Mouse (Mus musculus): ENCODE results near the gene Pde6c. TPM values are rescaled to one million over a fixed set of nuclear protein-coding genes. Genes with fewer than 3 reads are reported as not detected.
A peak's percentile ranks its signal among the peaks of the same experiment; 100 is the strongest.

The Pde6c gene
- total RNA-seq, 4 experiments from 2014 or later: not detected

GRCm38 (mm10) chr19:38143540-38144271, 11.1 kb downstream of the Pde6c start:
- no peak for DNase-seq

DNA sequence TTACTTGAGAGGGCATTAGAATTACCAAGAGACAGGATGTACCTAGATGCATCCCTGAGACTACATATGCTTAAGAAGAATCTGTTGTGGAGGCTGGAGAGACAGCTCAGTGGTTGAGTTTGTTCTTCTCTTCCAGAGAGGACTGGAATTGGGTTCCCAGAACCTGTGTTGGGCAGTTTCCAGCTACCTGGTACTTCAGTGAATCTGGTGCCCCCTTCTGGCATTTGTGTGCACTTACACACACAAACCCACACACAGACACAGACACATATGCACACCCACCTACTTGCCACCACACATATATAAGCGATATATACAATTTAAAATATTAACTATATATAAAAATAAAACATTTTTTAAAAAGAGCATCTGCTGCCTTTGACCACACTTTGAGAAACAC, 23.7 kb downstream of the Pde6c start:
- no peak for DNase-seq

DNA sequence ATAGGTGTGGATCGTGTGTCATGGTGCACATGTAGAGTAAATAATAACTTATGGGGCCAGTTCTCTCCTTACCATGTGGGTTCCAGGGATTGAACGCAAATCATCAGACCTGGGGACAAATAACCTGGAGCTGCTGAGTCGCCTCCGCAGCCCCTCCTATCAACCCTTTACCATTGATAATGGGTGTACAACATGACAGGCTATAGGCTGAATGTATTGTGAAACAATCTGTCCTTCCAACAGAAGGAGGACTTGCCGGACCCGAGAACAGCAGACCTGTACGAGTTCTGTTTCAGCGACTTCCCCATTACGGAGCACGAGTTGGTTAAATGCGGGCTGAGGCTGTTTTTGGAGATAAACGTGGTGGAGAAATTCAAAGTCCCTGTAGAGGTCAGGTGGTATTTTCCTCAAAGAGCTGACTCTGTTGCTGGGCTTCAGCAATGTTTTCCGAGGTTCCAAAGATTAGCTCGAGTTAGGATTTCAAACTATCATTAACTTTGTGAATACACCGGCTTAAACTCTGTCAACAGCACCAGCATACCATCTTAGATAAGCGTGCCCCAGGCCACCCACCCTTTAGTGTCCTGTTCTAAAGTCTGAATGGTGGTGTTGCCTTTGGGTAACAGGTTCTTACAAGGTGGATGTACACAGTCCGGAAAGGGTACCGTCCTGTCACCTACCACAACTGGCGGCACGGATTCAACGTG, 29.2 kb downstream of the Pde6c start:
- no peak for DNase-seq

DNA sequence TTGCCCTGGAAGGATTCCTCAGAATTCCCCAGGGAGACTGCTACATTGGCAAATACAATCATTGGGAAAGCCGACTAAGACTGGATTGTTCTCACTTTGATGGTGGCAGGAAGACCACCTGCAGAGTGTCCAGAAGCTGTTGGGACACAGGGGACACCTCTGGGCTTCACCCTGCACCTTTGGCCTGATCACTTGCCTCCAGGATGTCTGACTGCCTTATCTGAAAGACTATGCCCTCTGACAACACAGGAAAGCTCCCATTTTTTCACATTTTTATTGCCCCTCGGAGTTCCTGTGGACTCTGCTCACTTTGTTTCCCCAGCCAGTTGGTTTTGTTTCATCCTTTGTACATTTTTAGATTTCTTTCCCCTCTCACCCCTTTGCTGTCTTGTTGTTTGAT, 32.1 kb downstream of the Pde6c start:
- no peak for DNase-seq

DNA sequence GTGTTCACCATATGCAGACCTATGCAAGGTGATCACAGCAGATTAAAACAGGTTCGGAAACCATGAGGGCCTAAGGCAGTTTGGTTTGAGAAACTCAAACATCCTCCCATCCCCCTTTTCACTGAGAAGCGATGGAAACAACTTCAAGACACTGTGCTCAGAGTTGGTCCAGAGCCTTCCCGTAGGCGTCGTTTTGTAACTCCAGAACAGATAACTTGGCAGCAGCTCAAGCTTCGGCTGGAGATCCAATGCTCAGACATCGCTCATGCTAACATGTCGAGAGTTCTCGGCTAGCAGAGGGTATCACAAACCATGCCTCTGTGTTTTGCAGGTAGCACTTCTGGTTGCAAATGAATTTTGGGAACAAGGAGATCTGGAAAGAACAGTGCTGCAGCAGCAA, 47.1 kb downstream of the Pde6c start:
- DNase-seq: no peak

GRCm38 (mm10) chr19:38186631-38187344, 54.2 kb downstream of the Pde6c start:
- no peak for DNase-seq

- no peak for DNase-seq
These were observed 54.7 kb downstream of the Pde6c start for GRCm38 (mm10) chr19:38187345-38187680.

DNA sequence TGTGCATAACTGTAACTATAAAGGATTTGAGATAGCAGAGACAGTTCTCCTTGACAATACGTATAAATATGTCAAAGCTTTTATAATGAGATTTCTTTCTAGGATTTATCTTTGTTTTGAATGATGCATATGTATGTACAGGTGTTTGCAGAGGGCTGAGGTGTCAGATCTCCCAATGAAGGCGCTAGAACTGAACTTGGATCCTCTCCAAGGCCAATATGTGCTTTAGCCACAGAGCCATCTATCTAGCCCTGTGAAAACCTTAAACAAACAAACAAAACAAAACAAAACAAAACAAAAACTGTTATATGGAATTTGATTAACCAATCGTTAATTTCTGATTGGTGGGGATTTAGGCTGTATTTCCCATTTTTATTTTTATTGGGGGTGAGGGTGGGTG, 58.0 kb downstream of the Pde6c start:
- DNase-seq: no peak

GRCm38 (mm10) chr19:38191446-38191845, 58.9 kb downstream of the Pde6c start:
- DNase-seq: no peak

- DNase-seq: no peak
These were observed 62.7 kb downstream of the Pde6c start for GRCm38 (mm10) chr19:38195245-38195644.

- DNase-seq: no peak
These were observed 66.2 kb downstream of the Pde6c start for GRCm38 (mm10) chr19:38198731-38199130.

GRCm38 (mm10) chr19:38206669-38207068, 74.1 kb downstream of the Pde6c start:
- DNase-seq: no peak

GRCm38 (mm10) chr19:38217696-38218095, 85.1 kb downstream of the Pde6c start:
- no peak for DNase-seq

DNA sequence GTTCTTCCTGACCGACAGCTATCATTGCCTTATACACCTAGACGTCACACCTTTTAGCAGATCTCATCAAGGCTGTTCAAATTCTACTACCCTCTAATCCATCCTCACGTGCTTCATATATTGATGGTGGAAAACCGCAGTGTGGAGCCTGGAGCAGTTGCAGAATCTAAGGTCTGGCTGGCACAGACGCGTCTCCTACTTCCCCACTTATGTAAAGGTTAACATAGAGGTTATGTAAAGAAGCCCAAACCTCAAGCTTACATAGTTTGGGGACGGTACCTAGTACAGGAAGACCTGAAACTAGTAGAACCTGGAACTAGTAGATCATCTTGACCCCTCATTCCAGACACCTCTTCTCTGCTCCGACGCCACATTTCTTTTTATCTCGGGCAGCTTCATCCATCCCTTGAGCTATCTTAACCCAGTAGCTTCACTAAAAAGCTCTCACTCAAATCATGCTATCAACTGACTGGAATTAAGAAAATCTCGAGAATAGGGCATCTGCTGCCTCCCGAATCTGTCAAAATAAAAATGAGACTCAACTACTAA, 90.8 kb downstream of the Pde6c start:
- DNase-seq: no peak

DNA sequence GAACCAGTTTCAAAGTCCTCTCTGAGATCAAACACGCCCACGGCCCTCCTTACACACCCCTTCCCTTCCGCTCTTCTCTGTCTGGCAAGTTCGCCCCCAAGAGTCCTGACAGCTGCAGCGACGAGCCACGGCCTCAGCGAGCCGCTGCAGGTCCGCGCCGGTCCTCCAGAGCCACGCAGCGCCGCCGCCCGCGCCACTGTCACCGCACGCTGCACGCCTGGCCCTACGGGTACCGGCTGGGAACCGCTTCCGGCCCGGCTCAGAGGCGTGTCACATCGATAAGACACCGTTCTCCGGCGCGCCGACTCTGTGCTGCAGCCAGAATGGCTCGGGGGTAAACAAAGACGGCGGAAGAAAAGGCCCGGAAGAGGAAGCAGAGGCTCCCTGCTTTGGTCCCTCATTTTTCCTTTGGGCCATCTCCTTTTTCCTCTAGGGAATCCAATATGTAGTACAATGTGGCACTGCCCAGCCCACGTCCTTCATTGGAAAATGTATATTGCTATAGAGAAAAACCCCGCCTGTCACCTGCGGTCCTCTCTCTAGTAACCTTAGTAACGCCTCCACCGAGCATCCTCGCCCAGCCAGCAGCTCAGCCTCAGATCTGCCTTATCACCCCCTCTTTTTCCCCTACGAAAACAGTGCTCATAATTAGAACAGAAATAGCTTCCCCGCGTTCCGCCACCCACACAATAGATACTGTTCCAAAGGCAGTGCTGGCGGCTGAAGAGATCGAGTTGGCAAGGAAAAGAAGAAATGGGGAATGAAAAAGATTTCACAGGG, 91.5 kb downstream of the Pde6c start, which contains the start of gene Fra10ac1:
Fra10ac1 (minus strand) TSS at position 252 of the 780 bp plus-strand sequence.
- peak; percentile 84 for DNase-seq

GRCm38 (mm10) chr19:38224685-38225060, 92.1 kb downstream of the Pde6c start:
- no peak for DNase-seq

DNA sequence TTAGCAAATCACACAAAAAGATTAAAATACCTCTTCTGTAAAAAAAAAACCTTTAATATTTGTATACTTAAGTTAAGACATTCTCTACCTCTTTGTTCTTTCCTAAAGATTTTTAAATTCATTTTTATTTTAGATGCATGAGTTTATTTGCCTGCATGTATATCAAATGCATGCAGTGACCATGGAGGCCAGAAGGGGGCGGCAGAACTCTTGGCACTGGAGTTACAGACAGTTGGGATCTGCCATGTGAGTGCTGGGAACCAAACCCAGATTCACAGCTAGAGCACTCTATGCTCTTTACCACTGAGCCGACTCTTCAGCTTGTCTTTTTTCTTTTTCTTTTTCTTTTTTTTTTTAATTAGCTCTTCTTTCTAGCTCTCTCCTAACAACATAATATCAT, 96.1 kb downstream of the Pde6c start:
- no peak for DNase-seq

GRCm38 (mm10) chr19:38232087-38232486, 99.5 kb downstream of the Pde6c start:
- DNase-seq: no peak

GRCm38 (mm10) chr19:38232516-38232915, 99.9 kb downstream of the Pde6c start:
- DNase-seq: no peak

All from adrenal gland, adult 8-10 months (tissue).